Mouse (Mus musculus) hindbrain, postnatal 0 days (tissue): ENCODE measurements at regions not wholly inside any gene's neighbourhood (a gene's known extent, or its start where the extent isn't known, plus 50 kb on each side); places are given as distances from the start of the nearest gene placed in this dataset.

Experiments used
- ATAC-seq: fragments of 200-750 bp; cut with Nextera tagmentation; 2 replicates; pipeline ENCODE4 v1.8.0; 2017; ENCODE audit warnings: mild to moderate bottlenecking, moderate TSS enrichment, moderate library complexity
- DNase-seq: peaks from one replicate; pipeline ENCODE4 v3.0.0-alpha.2; 2015; ENCODE audit warnings: low spot score
- H3K27ac ChIP-seq: fragments of 300-500 bp; sonication (generic); 2 replicates; pipeline ENCODE4 v1.5.1; 2014; ENCODE audit warnings: mild to moderate bottlenecking
- H3K27me3 ChIP-seq: fragments of 300-500 bp; sonication (generic); 2 replicates; pipeline ENCODE4 v1.6.1; 2014; ENCODE audit warnings: low read length, mixed read lengths; ENCODE audit not compliant: insufficient read depth
- H3K36me3 ChIP-seq: fragments of 300-500 bp; sonication (generic); 2 replicates; pipeline ENCODE4 v1.6.1; 2014; ENCODE audit warnings: low read length, mixed read lengths; ENCODE audit not compliant: insufficient read depth
- H3K4me1 ChIP-seq: fragments of 300-500 bp; sonication (generic); 2 replicates; pipeline ENCODE4 v1.6.1; 2014; ENCODE audit warnings: antibody characterized with exemption, low read length, mixed read lengths; ENCODE audit not compliant: insufficient read depth
- H3K4me2 ChIP-seq: fragments of 300-500 bp; sonication (generic); 2 replicates; pipeline ENCODE4 v1.6.1; 2014; ENCODE audit warnings: low read depth, mild to moderate bottlenecking, low read length, moderate library complexity, mixed read lengths
- H3K4me3 ChIP-seq: fragments of 300-500 bp; sonication (generic); 2 replicates; pipeline ENCODE4 v1.5.1; 2014; ENCODE audit warnings: low read length
- H3K9ac ChIP-seq: fragments of 300-500 bp; sonication (generic); replicated peaks from 2 replicates; pipeline ENCODE4 v1.6.1; 2014; ENCODE audit warnings: mild to moderate bottlenecking, low read length, moderate library complexity, mixed read lengths
- H3K9me3 ChIP-seq: fragments of 300-500 bp; sonication (generic); 2 replicates; pipeline ENCODE4 v1.6.1; 2016; ENCODE audit warnings: low read length, mixed read lengths
- CTCF ChIP-seq: IDR thresholded peaks from 2 replicates; pipeline ENCODE4 v1.5.1; 2016; ENCODE audit warnings: antibody characterized with exemption, control low read depth, low read depth
- WGBS: fragments of 180-500 bp; shearing (Covaris S2); extraction: QIAGEN DNeasy Blood & Tissue Kit; methylation state at CpG from one replicate; pipeline ENCODE4 v1.1.7; 2014; 5-methylcytosine and 5-hydroxymethylcytosine counted together

GRCm38 (mm10) chr9:41302809-41303493 lies 141.5 kb upstream of the Ubash3b start:
- Histone ChIP-seq H3K9ac (no peak overlapping the region), H3K27me3 (no peaks in the 10 kb centered on the region), H3K4me1 (peaks cover 11% of the 10 kb centered on the region; the same call in 1 of the 2 replicates), H3K36me3 (no peaks in the 10 kb centered on the region), H3K27ac (peak overlapping the region; percentile 54; the same call in 1 of the 2 replicates), H3K4me2 (peak overlapping the region; percentile 21), H3K4me3 (no peak overlapping the region), H3K9me3 (0 out of 2 replicates have a peak, but pooled peaks cover 3% of the 10 kb centered on the region)
- no peak for TF ChIP-seq CTCF
- WGBS = 10% methylated on average over 8 of the region's 8 CpGs
- ATAC-seq (peak; percentile 87), DNase-seq (peak; percentile 85)

- Histone ChIP-seq H3K9ac (no peak overlapping the region), H3K4me1 (peaks cover 9% of the 10 kb centered on the region; the same call in 1 of the 2 replicates), H3K36me3 (no peaks in the 10 kb centered on the region), H3K9me3 (no peaks in the 10 kb centered on the region), H3K27me3 (no peaks in the 10 kb centered on the region), H3K4me3 (no peak overlapping the region), H3K4me2 (no peak overlapping the region), H3K27ac (peak overlapping the region; percentile 45; the same call in 1 of the 2 replicates)
- no peak for TF ChIP-seq CTCF
- no peak for ATAC-seq
- WGBS = 35% methylated on average over 4 of the region's 4 CpGs
- DNase-seq = peak; percentile 53
These were observed 124.6 kb upstream of the Ubash3b start for GRCm38 (mm10) chr9:41286145-41286468.

DNA sequence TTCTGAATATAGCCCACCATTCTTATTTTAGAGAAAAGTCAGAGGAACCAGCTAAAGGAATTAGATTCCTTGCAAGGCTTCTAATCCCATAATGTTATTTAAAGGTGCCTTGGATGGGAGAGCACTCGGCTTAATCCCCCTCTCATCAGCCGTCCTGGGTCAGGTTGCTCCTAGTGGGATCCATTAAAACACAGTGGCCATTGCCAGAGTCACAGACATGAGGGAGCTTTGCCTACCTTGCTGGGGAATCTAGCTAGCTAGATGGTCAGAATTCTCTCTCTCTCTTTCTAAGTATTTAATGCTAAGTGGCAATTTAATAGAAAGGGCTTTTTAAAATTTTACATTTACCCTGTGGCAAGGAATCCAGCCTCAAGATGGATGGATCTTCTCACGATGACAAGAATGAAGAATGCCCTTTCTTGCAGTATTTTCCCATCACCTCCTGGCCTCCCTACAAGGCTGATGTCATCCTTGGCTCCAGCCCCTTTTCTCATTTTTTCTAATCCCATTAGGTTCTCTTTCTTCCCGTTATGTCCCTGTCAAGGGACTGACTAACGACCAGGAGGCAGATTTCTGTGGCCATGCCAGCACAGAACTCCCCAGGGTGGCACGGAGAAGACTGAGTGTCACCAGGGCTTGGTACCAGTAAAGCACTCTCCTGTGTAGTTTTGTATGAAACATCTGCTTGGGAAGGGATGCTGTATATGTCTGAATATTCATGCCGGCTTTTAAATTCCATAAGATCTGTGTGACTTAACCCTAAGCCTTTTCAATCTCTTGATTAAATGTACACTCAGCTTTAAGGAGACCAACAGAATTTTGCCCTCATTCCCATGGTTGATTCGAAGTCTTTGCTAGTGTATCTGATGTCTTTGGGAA lies 124.0 kb upstream of the Ubash3b start:
- no peaks in the 10 kb centered on the region for H3K9me3 ChIP-seq
- peaks cover 9% of the 10 kb centered on the region; the same call in 1 of the 2 replicates for H3K4me1 ChIP-seq
- H3K4me3 ChIP-seq = no peak overlapping the region
- ATAC-seq (peak; percentile 69), DNase-seq (peak; percentile 62)
- H3K27ac ChIP-seq = peak overlapping the region; percentile 45; the same call in 1 of the 2 replicates
- no peak for TF ChIP-seq CTCF
- H3K27me3 ChIP-seq = no peaks in the 10 kb centered on the region
- 23% methylated on average over 8 of the region's 8 CpGs for WGBS
- H3K9ac ChIP-seq = no peak overlapping the region
- H3K36me3 ChIP-seq = no peaks in the 10 kb centered on the region
- H3K4me2 ChIP-seq = no peak overlapping the region

DNA sequence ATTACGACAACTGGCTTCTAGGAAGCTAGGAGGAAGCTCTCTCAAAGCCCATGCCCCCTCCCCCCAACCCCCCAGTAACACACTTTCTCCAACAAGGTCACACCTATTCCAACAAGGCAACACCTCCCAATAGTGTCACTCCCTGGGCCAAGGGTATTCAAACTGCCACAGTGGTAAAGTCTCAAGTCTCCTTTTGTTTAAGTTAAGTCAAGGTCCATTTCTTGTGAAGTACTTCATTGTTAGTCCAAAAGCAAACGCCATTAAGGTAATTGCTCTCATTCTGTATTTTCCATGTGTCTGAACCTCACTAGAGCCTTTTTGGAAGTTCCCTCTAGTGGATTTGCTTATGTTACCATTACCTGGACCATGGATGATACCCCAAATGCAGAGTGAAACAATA lies 116.2 kb upstream of the Ubash3b start:
- H3K27me3 ChIP-seq = no peaks in the 10 kb centered on the region
- ATAC-seq (no peak), DNase-seq (no peak)
- no peak overlapping the region for H3K4me3 ChIP-seq
- peaks cover 5% of the 10 kb centered on the region; the same call in 1 of the 2 replicates for H3K4me1 ChIP-seq
- no peak overlapping the region for H3K4me2 ChIP-seq
- no peaks in the 10 kb centered on the region for H3K9me3 ChIP-seq
- no peak for TF ChIP-seq CTCF
- H3K27ac ChIP-seq = no peak overlapping the region
- H3K9ac ChIP-seq = no peak overlapping the region
- WGBS = 96% methylated on average over 2 of the region's 2 CpGs
- H3K36me3 ChIP-seq = no peaks in the 10 kb centered on the region

GRCm38 (mm10) chr9:41273839-41274271 lies 112.4 kb upstream of the Ubash3b start:
- H3K27me3 ChIP-seq = no peaks in the 10 kb centered on the region
- DNase-seq (peak; percentile 47), ATAC-seq (peak; percentile 71)
- peak overlapping the region; percentile 75 for H3K4me2 ChIP-seq
- peaks cover 5% of the 10 kb centered on the region; the same call in 1 of the 2 replicates for H3K4me1 ChIP-seq
- WGBS = 3% methylated on average over 13 of the region's 13 CpGs
- H3K36me3 ChIP-seq = no peaks in the 10 kb centered on the region
- peak overlapping the region; percentile 54 for H3K9ac ChIP-seq
- TF ChIP-seq CTCF = no peak
- H3K4me3 ChIP-seq = peak overlapping the region; percentile 34
- peak overlapping the region; percentile 78 for H3K27ac ChIP-seq
- H3K9me3 ChIP-seq = no peaks in the 10 kb centered on the region

DNA sequence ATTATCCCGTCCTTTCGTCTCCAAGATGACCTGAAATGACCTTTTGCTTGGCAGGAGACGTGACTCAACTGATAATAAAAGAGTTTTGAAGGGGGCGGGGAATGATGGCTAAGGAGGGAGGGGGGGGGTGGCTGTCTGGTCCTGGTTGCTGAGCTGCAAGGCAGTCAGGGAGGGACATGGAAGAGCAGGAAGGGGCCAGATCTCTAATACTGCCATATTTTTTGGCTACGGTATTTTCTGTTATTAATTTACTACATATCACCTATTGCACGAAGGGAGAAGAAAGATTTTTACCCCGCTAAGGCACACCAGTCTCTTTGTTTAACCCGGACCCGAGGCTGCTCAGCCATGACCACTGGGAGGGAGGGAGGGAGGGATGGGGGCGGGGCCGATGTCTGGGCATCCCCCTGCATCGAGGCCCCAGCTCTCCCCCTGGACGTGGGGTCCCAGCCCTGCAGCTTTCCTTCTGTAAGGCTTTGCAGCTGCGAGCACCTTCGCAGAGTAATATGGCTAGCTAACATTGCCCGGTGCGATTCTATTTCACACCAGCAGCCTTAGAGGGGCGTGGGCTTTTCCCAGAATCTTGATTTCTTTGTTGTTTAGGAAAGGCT lies 111.8 kb upstream of the Ubash3b start:
- under 1% methylated on average over 18 of the region's 18 CpGs for WGBS

More for the DNA sequence above, 111.8 kb upstream of the Ubash3b start:
- peak; percentile 85 for DNase-seq
- peaks cover 5% of the 10 kb centered on the region; the same call in 1 of the 2 replicates for H3K4me1 ChIP-seq
- peak overlapping the region; percentile 34 for H3K4me3 ChIP-seq
- peak overlapping the region; percentile 75 for H3K4me2 ChIP-seq
- peak; percentile 96 for ATAC-seq
- no peaks in the 10 kb centered on the region for H3K36me3 ChIP-seq
- no peaks in the 10 kb centered on the region for H3K9me3 ChIP-seq
- peak overlapping the region; percentile 78 for H3K27ac ChIP-seq
- H3K27me3 ChIP-seq = no peaks in the 10 kb centered on the region
- H3K9ac ChIP-seq = peak overlapping the region; percentile 54
- peak; percentile 43 for TF ChIP-seq CTCF
